Mouse (Mus musculus) embryonic facial prominence, embryonic 11.5 days (tissue): ENCODE measurements around the gene Ccdc38. TPM values are rescaled to one million over a fixed set of nuclear protein-coding genes. Genes with fewer than 3 reads are reported as not detected.
A peak's percentile ranks its signal among the peaks of the same experiment; 100 is the strongest.

Experiments
- ATAC-seq: fragments of 200-750 bp; cut with Nextera tagmentation; replicated peaks from 2 replicates; pipeline ENCODE4 v1.8.0; 2017; ENCODE audit warnings: low read depth; ENCODE audit not compliant: insufficient number of reproducible peaks, low FRiP score, low TSS enrichment
- DNase-seq: peaks from one replicate; pipeline ENCODE4 v3.0.0-alpha.2; 2015; ENCODE audit warnings: low spot score
- H3K27ac ChIP-seq: fragments of 300-500 bp; sonication (generic); replicated peaks from 2 replicates; pipeline ENCODE4 v1.5.1; 2014; ENCODE audit warnings: mild to moderate bottlenecking, low read depth, low read length, control low read depth
- H3K27me3 ChIP-seq: fragments of 300-500 bp; sonication (generic); 2 replicates; pipeline ENCODE4 v1.6.1; 2014; ENCODE audit warnings: mild to moderate bottlenecking, low read length, moderate library complexity, mixed read lengths; ENCODE audit not compliant: control insufficient read depth, insufficient read depth
- H3K36me3 ChIP-seq: fragments of 300-500 bp; sonication (generic); replicated peaks from 2 replicates; pipeline ENCODE4 v1.6.1; 2014; ENCODE audit warnings: low read depth, mild to moderate bottlenecking, low read length, moderate library complexity, mixed read lengths; ENCODE audit not compliant: control insufficient read depth, insufficient read depth
- H3K4me1 ChIP-seq: fragments of 300-500 bp; sonication (generic); 2 replicates; pipeline ENCODE4 v1.6.1; 2014; ENCODE audit warnings: low read length, mixed read lengths; ENCODE audit not compliant: control insufficient read depth, insufficient read depth
- H3K4me2 ChIP-seq: fragments of 300-500 bp; sonication (generic); 2 replicates; pipeline ENCODE4 v1.6.1; 2014; ENCODE audit warnings: low read depth, mild to moderate bottlenecking, control low read depth, low read length, moderate library complexity
- H3K4me3 ChIP-seq: fragments of 300-500 bp; sonication (generic); 2 replicates; pipeline ENCODE4 v1.5.1; 2014; ENCODE audit warnings: low read depth, low read length, control low read depth
- H3K9ac ChIP-seq: fragments of 300-500 bp; sonication (generic); replicated peaks from 2 replicates; pipeline ENCODE4 v1.6.1; 2014; ENCODE audit warnings: mild to moderate bottlenecking, control low read depth, low read length
- H3K9me3 ChIP-seq: fragments of 300-500 bp; sonication (generic); replicated peaks from 2 replicates; pipeline ENCODE4 v1.6.1; 2016; ENCODE audit warnings: mild to moderate bottlenecking, low read length, inconsistent platforms, mixed read lengths; ENCODE audit not compliant: control insufficient read depth
- WGBS: fragments of 180-500 bp; shearing (Covaris S2); extraction: QIAGEN DNeasy Blood & Tissue Kit; methylation state at CpG from one replicate; pipeline ENCODE4 v1.1.7; 2014; 5-methylcytosine and 5-hydroxymethylcytosine counted together
- polyA plus RNA-seq: library from polyadenylated mRNA; unstranded; fragments of >200 nt; fragmentation: Nextera tagmentation; extraction: Ambion mirVana; gene quantifications from 2 replicates; pipeline ENCODE4 v1.2.1, GENCODE M21; 2014

Ccdc38 gene
- polyA plus RNA-seq, 1 experiment from 2014 or later, result 0.46 TPM

DNA sequence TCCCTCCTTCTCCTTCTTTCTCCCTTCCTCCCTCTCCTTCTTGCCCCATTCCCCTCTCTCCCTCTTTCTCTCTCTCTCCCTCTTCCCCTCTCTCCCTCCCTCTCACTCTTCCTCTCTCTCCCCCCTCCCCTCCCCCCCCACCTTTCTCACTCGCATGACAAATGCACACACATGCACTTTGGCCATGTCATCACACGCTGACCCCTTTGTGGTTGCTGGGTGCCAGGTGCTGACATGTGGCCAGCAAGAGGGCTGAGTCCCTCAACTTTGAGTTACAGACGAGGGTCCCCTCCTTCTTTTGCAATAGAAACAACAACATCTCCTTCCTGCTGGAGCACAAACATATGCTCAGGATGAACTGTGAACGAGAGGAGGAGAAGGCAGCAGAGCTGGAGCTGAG, 34.5 kb downstream of the Ccdc38 start:
- no peaks in the 10 kb centered on the region for H3K27me3 ChIP-seq
- no peak for ATAC-seq
- no peaks in the 10 kb centered on the region for H3K36me3 ChIP-seq
- H3K9me3 ChIP-seq, result no peaks in the 10 kb centered on the region
- H3K4me3 ChIP-seq, result no peak overlapping the region
- 61% methylated on average over 4 of the region's 4 CpGs for WGBS
- H3K4me1 ChIP-seq, result no peaks in the 10 kb centered on the region
- no peak overlapping the region for H3K4me2 ChIP-seq
- H3K27ac ChIP-seq, result no peak overlapping the region
- no peak overlapping the region for H3K9ac ChIP-seq
- DNase-seq, result no peak

GRCm38 (mm10) chr10:93575960-93576359, 35.5 kb downstream of the Ccdc38 start:
- Histone ChIP-seq H3K36me3 (no peaks in the 10 kb centered on the region), H3K9me3 (no peaks in the 10 kb centered on the region), H3K4me1 (no peaks in the 10 kb centered on the region), H3K4me2 (no peak overlapping the region), H3K4me3 (no peak overlapping the region), H3K27me3 (no peaks in the 10 kb centered on the region), H3K9ac (no peak overlapping the region), H3K27ac (no peak overlapping the region)
- WGBS, result 93% methylated on average over 8 of the region's 8 CpGs
- DNase-seq (no peak), ATAC-seq (no peak)

DNA sequence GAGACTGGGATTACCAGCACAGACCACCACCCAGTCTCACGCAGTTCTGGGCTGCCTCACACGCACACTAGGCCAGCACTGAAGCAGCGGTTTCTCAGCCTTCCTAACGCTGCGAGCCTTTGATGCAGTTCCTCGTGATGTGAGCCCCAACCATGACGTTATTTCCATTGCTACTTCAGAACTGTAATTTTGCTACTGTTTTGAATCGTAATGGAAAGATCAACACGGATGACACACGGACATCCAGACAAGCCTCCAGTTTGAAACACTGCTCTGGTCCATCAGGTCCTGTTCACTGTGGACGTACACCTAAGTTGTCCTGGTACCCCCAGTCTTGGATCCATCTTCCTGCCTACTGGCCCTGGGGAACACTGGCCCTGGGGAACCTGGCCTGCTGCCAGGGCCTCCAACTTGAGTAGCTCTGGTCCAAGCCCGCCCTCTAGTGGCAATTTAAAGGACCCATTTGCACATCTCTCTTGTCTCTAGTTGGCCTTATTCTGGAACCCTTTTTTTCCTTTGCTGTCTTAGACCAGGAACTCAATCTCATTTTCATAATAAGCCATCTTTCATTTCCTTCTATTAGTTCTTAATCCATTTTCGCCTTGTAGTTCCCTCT, 36.9 kb downstream of the Ccdc38 start:
- ATAC-seq, result 0 out of 2 replicates have a peak, but pooled peaks have one; percentile 23
- Histone ChIP-seq H3K4me1 (no peaks in the 10 kb centered on the region), H3K4me2 (no peak overlapping the region), H3K27me3 (no peaks in the 10 kb centered on the region), H3K27ac (no peak overlapping the region), H3K36me3 (no peaks in the 10 kb centered on the region), H3K4me3 (no peak overlapping the region), H3K9ac (no peak overlapping the region), H3K9me3 (no peaks in the 10 kb centered on the region)
- peak; percentile 82 for DNase-seq
- WGBS, result 69% methylated on average over 13 of the region's 13 CpGs

GRCm38 (mm10) chr10:93588796-93589195, 48.4 kb downstream of the Ccdc38 start:
- no peaks in the 10 kb centered on the region for H3K27me3 ChIP-seq
- peak; percentile 39 for DNase-seq
- WGBS, result 2% methylated on average over 11 of the region's 11 CpGs
- peak overlapping the region; percentile 82 for H3K4me2 ChIP-seq
- no peaks in the 10 kb centered on the region; the same call in 1 of the 2 replicates for H3K36me3 ChIP-seq
- no peak for ATAC-seq
- peak overlapping the region; percentile 59 for H3K4me3 ChIP-seq
- H3K9ac ChIP-seq, result peak overlapping the region; percentile 88
- 0 out of 2 replicates have a peak overlapping the region, but pooled peaks have one; percentile 81 for H3K27ac ChIP-seq
- no peaks in the 10 kb centered on the region for H3K4me1 ChIP-seq
- no peaks in the 10 kb centered on the region for H3K9me3 ChIP-seq

DNA sequence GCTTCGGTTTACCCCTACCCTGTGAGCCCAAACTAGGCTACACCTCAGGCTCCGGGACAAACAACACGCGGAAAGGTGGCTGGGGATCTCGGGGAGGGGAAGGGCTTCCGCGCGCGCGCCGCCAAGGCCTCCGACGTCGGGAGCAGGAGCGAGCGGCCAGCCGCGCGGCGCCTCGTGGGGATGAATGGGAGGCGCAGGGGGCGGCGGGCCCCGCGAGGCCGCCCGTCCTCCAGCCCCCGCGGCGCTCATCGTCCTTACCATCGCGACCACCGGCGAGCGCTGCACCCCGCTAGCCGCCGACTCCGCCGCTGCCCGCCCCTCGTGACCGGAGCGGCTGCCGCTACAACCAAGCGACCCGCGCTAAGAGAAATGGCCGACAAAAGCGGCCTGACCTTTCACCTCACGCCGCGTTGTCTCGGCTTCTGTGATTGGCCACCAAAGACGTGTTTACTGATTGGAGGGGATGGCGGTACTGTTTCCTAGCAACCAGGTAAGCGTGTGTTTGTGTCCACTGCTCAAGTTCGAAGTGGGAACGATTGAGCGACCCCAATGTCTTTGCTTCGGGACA, 48.9 kb downstream of the Ccdc38 start, which contains the start of gene Snrpf:
Gene Snrpf (minus strand): TSS at position 426 of the 568 bp plus-strand sequence.
- peak within 1 kb of the TSS; percentile 82 for H3K4me2 ChIP-seq
- under 1% methylated on average over 61 of the region's 63 CpGs for WGBS
- H3K36me3 ChIP-seq, result no peaks in the 10 kb centered on the region; the same call in 1 of the 2 replicates
- DNase-seq (peak; percentile 96), ATAC-seq (peak; percentile 82)
- H3K9me3 ChIP-seq, result no peaks in the 10 kb centered on the region
- no peaks in the 10 kb centered on the region for H3K27me3 ChIP-seq
- peak within 1 kb of the TSS; percentile 88 for H3K9ac ChIP-seq
- H3K4me1 ChIP-seq, result no peaks in the 10 kb centered on the region
- peak within 1 kb of the TSS; percentile 81 for H3K27ac ChIP-seq
- peak within 1 kb of the TSS; percentile 59 for H3K4me3 ChIP-seq

DNA sequence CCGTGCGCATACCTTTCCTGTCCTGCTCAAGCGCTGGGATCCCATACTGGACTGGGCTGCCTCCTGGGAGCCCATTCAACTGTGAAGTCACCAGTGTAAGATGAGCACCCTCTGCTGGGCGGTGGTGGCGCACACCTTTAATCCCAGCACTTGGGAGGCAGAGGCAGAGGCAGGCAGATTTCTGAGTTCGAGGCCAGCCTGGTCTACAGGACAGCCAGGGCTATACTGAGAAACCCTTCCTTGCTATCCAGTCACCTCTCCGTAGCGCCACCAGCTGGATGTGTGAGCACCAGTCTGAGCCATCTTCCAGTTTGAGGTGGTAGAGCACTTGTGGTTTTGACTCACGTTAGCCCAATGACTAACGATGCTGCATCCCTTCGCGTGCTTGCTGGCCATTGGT, 52.0 kb downstream of the Ccdc38 start:
- ATAC-seq, result no peak
- no peaks in the 10 kb centered on the region for H3K36me3 ChIP-seq
- H3K9me3 ChIP-seq, result no peaks in the 10 kb centered on the region
- H3K9ac ChIP-seq, result no peak overlapping the region
- H3K4me3 ChIP-seq, result no peak overlapping the region
- H3K4me2 ChIP-seq, result no peak overlapping the region
- H3K27me3 ChIP-seq, result no peaks in the 10 kb centered on the region
- H3K27ac ChIP-seq, result no peak overlapping the region
- 57% methylated on average over 12 of the region's 12 CpGs for WGBS
- no peaks in the 10 kb centered on the region for H3K4me1 ChIP-seq
- DNase-seq, result peak; percentile 19

DNA sequence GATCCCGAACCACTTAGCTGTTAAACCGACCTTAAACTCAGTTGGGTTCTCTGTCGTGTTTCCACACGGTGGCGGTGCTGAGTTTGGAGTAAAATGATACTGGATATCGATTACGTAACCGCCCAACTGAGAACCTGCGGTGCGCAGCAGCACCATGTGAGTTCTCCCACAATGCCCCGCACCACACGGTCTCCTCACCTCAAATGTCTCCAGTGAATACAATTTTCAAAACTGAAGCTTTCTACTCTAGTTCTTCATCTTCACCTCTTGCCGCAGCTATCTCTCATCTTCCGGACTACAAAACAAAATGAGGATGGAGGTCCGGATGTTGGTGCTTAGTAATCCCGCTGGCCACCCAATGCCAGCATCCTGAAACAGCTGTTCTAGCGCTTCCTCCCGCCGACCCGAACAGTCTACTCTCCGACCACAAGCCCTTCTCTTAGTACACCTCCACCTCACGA, 53.6 kb downstream of the Ccdc38 start:
- H3K9me3 ChIP-seq, result no peaks in the 10 kb centered on the region
- no peaks in the 10 kb centered on the region for H3K4me1 ChIP-seq
- H3K27ac ChIP-seq, result no peak overlapping the region
- peak; percentile 95 for DNase-seq
- WGBS, result 2% methylated on average over 22 of the region's 22 CpGs
- peak overlapping the region; percentile 46 for H3K9ac ChIP-seq
- peak overlapping the region; percentile 53 for H3K4me2 ChIP-seq
- no peaks in the 10 kb centered on the region for H3K27me3 ChIP-seq
- ATAC-seq, result peak; percentile 58; the same call in 1 of the 2 replicates
- H3K36me3 ChIP-seq, result no peaks in the 10 kb centered on the region
- H3K4me3 ChIP-seq, result peak overlapping the region; percentile 32

GRCm38 (mm10) chr10:93595831-93596230, 55.4 kb downstream of the Ccdc38 start:
- no peak overlapping the region for H3K9ac ChIP-seq
- no peaks in the 10 kb centered on the region for H3K36me3 ChIP-seq
- WGBS, result 67% methylated on average over 4 of the region's 4 CpGs
- H3K9me3 ChIP-seq, result no peaks in the 10 kb centered on the region
- no peak overlapping the region for H3K4me3 ChIP-seq
- H3K4me2 ChIP-seq, result no peak overlapping the region
- no peaks in the 10 kb centered on the region for H3K4me1 ChIP-seq
- H3K27me3 ChIP-seq, result no peaks in the 10 kb centered on the region
- ATAC-seq (no peak), DNase-seq (no peak)
- no peak overlapping the region for H3K27ac ChIP-seq
